Mouse (Mus musculus) CH12.LX (cell line): ENCODE data around the gene Vat1l. TPM values are rescaled to one million over a fixed set of nuclear protein-coding genes. Genes with fewer than 3 reads are reported as not detected.

ENCODE experiments used
- DNase-seq: peaks from one replicate; pipeline ENCODE4 v3.0.0-alpha.2; 2013; ENCODE audit errors: extremely low read depth
- H3K27ac ChIP-seq: 2 replicates; pipeline ENCODE4 v1.5.1; 2012; ENCODE audit warnings: low read depth, mild to moderate bottlenecking, control low read depth, moderate library complexity; ENCODE audit not compliant: insufficient read depth
- H3K27me3 ChIP-seq: replicated peaks from 2 replicates; pipeline ENCODE3; 2012; ENCODE audit warnings: inconsistent platforms
- H3K36me3 ChIP-seq, 2 experiments: replicated peaks in 1 of 2; 2 replicates each; pipeline versions ENCODE3 to v1.6.1; 2012; ENCODE audit warnings: inconsistent platforms in 1 of 2, low read length in 1 of 2, mild to moderate bottlenecking in 1 of 2, mixed read lengths in 1 of 2, moderate library complexity in 1 of 2; ENCODE audit not compliant: control insufficient read depth in 1 of 2, insufficient read depth in 1 of 2
- H3K4me1 ChIP-seq, 2 experiments: 2 replicates each; pipeline ENCODE4 v1.6.1; 2012; ENCODE audit warnings: inconsistent platforms in 1 of 2, moderate library complexity in 1 of 2; ENCODE audit not compliant: insufficient read depth in 2 of 2, control insufficient read depth in 1 of 2
- H3K4me2 ChIP-seq: 2 replicates; pipeline ENCODE4 v1.6.1; 2012; ENCODE audit warnings: low read depth, mild to moderate bottlenecking, control low read depth; ENCODE audit not compliant: poor library complexity, insufficient read depth, severe bottlenecking
- H3K4me3 ChIP-seq, 3 experiments: fragments of 150-350 bp in 1 of 3; sonication (generic) in 1 of 3; replicated peaks in 1 of 3; 2 replicates each; pipeline versions ENCODE3 to v1.5.1; 2011 to 2012; ENCODE audit warnings: low read depth in 2 of 3, low read length in 2 of 3, mild to moderate bottlenecking in 2 of 3, moderate library complexity in 2 of 3, control low read depth in 1 of 3, improper control_type of control experiment in 1 of 3, inconsistent platforms in 1 of 3, mixed read lengths in 1 of 3; ENCODE audit not compliant: poor library complexity in 1 of 3
- H3K79me2 ChIP-seq: replicated peaks from 2 replicates; pipeline ENCODE4 v1.6.1; 2012; ENCODE audit warnings: mild to moderate bottlenecking, moderate library complexity; ENCODE audit not compliant: control insufficient read depth, poor library complexity, insufficient read depth, severe bottlenecking; ENCODE audit errors: extremely low read depth
- H3K9ac ChIP-seq: 2 replicates; pipeline ENCODE4 v1.6.1; 2012; ENCODE audit warnings: low read depth, mild to moderate bottlenecking, control low read depth, moderate library complexity; ENCODE audit not compliant: insufficient read depth
- H3K9me3 ChIP-seq: replicated peaks from 2 replicates; pipeline ENCODE3; 2012; ENCODE audit warnings: low read length, inconsistent platforms, mixed read lengths
- CHD2 ChIP-seq: IDR thresholded peaks from 2 replicates; pipeline ENCODE4 v1.6.1; 2011; ENCODE audit warnings: low read length, improper control_type of control experiment
- GABPA ChIP-seq: IDR thresholded peaks from 2 replicates; pipeline ENCODE4 v1.6.1; 2012; ENCODE audit warnings: low read depth, low read length, improper control_type of control experiment, inconsistent platforms; ENCODE audit not compliant: insufficient replicate concordance
- HCFC1 ChIP-seq: IDR thresholded peaks from 2 replicates; pipeline ENCODE4 v1.6.1; 2012; ENCODE audit warnings: low read depth, mild to moderate bottlenecking, inconsistent platforms, low read length, improper control_type of control experiment
- JUND ChIP-seq: conservative IDR thresholded peaks from 2 replicates; pipeline ENCODE4 v1.6.1; 2011; ENCODE audit warnings: low read depth, low read length, improper control_type of control experiment
- KAT2A ChIP-seq: IDR thresholded peaks from 2 replicates; pipeline ENCODE4 v1.6.1; 2012; ENCODE audit warnings: low read length, improper control_type of control experiment, inconsistent platforms; ENCODE audit not compliant: insufficient replicate concordance
- MAFK ChIP-seq: IDR thresholded peaks from 2 replicates; pipeline ENCODE4 v1.6.1; 2011; ENCODE audit warnings: low read length, improper control_type of control experiment; ENCODE audit not compliant: insufficient replicate concordance
- MAX ChIP-seq: IDR thresholded peaks from 2 replicates; pipeline ENCODE4 v1.6.1; 2011; ENCODE audit warnings: low read length, improper control_type of control experiment
- MXI1 ChIP-seq: IDR thresholded peaks from 2 replicates; pipeline ENCODE4 v1.6.1; 2011; ENCODE audit warnings: mild to moderate bottlenecking, low read depth, low read length, improper control_type of control experiment
- PAX5 ChIP-seq: IDR thresholded peaks from 2 replicates; pipeline ENCODE4 v1.6.1; 2012; ENCODE audit warnings: low read length, inconsistent platforms, mixed read lengths
- POLR2AphosphoS2 ChIP-seq: IDR thresholded peaks from 2 replicates; pipeline ENCODE4 v1.6.1; 2011; ENCODE audit warnings: low read depth, low read length, improper control_type of control experiment
- RCOR1 ChIP-seq: conservative IDR thresholded peaks from 2 replicates; pipeline ENCODE4 v1.6.1; 2012; ENCODE audit warnings: low read depth, mild to moderate bottlenecking, inconsistent platforms, low read length, improper control_type of control experiment
- SIN3A ChIP-seq: IDR thresholded peaks from 2 replicates; pipeline ENCODE4 v1.6.1; 2012; ENCODE audit warnings: low read length, improper control_type of control experiment, inconsistent platforms
- SMC3 ChIP-seq: IDR thresholded peaks from 2 replicates; pipeline ENCODE4 v1.6.1; 2011; ENCODE audit warnings: low read depth, low read length, improper control_type of control experiment
- TCF12 ChIP-seq: IDR thresholded peaks from 2 replicates; pipeline ENCODE4 v1.6.1; 2014; ENCODE audit warnings: low read depth, mild to moderate bottlenecking, inconsistent platforms, low read length, improper control_type of control experiment
- UBTF ChIP-seq: IDR thresholded peaks from 2 replicates; pipeline ENCODE4 v1.6.1; 2012; ENCODE audit warnings: low read depth, mild to moderate bottlenecking, inconsistent platforms, low read length, improper control_type of control experiment, moderate library complexity
- USF1 ChIP-seq: IDR thresholded peaks from 2 replicates; pipeline ENCODE4 v1.6.1; 2014; ENCODE audit warnings: low read depth, mild to moderate bottlenecking, inconsistent platforms, low read length, improper control_type of control experiment
- USF2 ChIP-seq: conservative IDR thresholded peaks from 2 replicates; pipeline ENCODE4 v1.6.1; 2011; ENCODE audit warnings: low read depth, low read length, improper control_type of control experiment
- ZC3H11A ChIP-seq: IDR thresholded peaks from 2 replicates; pipeline ENCODE4 v1.6.1; 2012; ENCODE audit warnings: low read depth, mild to moderate bottlenecking, inconsistent platforms, low read length, improper control_type of control experiment
- ZKSCAN1 ChIP-seq: IDR thresholded peaks from 2 replicates; pipeline ENCODE4 v1.6.1; 2012; ENCODE audit warnings: low read depth, inconsistent platforms, low read length, improper control_type of control experiment, borderline replicate concordance
- ZMIZ1 ChIP-seq: IDR thresholded peaks from 2 replicates; pipeline ENCODE4 v1.6.1; 2012; ENCODE audit warnings: low read depth, mild to moderate bottlenecking, inconsistent platforms, low read length, improper control_type of control experiment
- dilution Hi-C: fragments of 300-500 bp; cut with MboI; formaldehyde crosslinking; loops from 2 replicates; pipeline ENCODE4 v1.14.3; 2020; ENCODE audit warnings: low sequenced_read_pairs; ENCODE audit not compliant: extremely low pct_unique_long_range_greater_than_20kb, extremely low pct_ligation_motif_present
- in situ Hi-C: fragments of 300-500 bp; cut with MboI; formaldehyde crosslinking; loops from 3 replicates; pipeline ENCODE4 v1.14.3; 2019; ENCODE audit warnings: low sequenced_read_pairs, low pct_ligation_motif_present, low pct_unique_long_range_greater_than_20kb, mixed read lengths
- polyA plus RNA-seq: library from polyadenylated mRNA; unstranded; fragments of >175 nt; gene quantifications from 2 replicates; pipeline ENCODE4 v1.2.1, GENCODE M21; 2012; ENCODE audit warnings: low read depth; ENCODE audit not compliant: insufficient read length
- total RNA-seq, 2 experiments: library from RNA; depleted of rRNA; stranded (reverse); fragments of 300-350 nt in 1 of 2; fragments of >200 nt in 1 of 2; gene quantifications; 2 replicates each; pipeline ENCODE4 v1.2.3; 2012 to 2014

Gene Vat1l
- total RNA-seq (2012; rRNA removed) (not detected in 2 replicates), total RNA-seq (2014; rRNA removed) (not detected in 2 replicates), polyA plus RNA-seq (not detected in 2 replicates)

DNA sequence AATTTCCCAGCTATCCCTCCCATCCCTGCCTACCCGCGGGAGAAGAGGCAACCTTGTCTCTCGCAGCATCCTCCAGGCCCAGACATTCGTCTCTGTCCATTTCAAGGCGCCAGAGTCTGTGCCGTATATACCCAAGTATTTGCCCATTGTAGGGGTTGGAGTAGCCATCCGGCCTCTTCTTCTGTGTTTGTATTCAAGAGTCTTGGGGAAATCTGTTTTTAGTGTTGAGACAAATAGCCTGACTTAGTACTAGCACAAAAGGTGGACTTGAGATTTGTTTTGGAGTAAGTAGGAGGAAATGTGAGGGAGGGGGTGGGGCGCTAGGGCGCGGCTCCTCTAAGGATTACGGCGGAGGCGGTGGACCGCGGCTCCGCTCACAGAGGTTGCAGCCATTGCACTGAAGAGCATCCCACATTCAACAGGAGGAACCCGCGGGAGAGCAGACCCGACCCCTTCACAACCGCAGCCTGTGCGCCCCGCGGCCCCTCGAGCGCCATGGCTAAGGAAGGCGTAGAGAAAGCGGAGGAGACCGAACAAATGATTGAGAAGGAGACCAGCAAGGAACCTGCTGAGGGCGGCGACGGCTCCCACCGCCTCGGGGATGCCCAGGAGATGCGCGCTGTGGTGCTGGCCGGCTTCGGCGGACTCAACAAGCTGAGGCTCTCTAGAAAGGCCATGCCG lies at the start of gene Vat1l:
Vat1l (plus strand) TSS at position 392 of the 681 bp plus-strand sequence.
- TF ChIP-seq ZMIZ1, result no peak
- no peak for TF ChIP-seq USF1
- TF ChIP-seq MAFK, result no peak
- no peak for TF ChIP-seq UBTF
- dilution Hi-C loops, result no loop called here
- DNase-seq, result no peak
- H3K9me3 ChIP-seq, result peaks cover 48% of the 10 kb centered on the region
- H3K4me2 ChIP-seq, result no peak within 1 kb of the TSS
- H3K79me2 ChIP-seq, result no peaks in the 10 kb centered on the region
- H3K27me3 ChIP-seq, result no peaks in the 10 kb centered on the region
- H3K36me3 ChIP-seq, result no peaks in the 10 kb centered on the region
- H3K4me1 ChIP-seq, result no peaks in the 10 kb centered on the region
- H3K27ac ChIP-seq, result no peak within 1 kb of the TSS
- H3K4me3 ChIP-seq, result no peak within 1 kb of the TSS
- in situ Hi-C loops, result no loop called here
- H3K9ac ChIP-seq, result no peak within 1 kb of the TSS

DNA sequence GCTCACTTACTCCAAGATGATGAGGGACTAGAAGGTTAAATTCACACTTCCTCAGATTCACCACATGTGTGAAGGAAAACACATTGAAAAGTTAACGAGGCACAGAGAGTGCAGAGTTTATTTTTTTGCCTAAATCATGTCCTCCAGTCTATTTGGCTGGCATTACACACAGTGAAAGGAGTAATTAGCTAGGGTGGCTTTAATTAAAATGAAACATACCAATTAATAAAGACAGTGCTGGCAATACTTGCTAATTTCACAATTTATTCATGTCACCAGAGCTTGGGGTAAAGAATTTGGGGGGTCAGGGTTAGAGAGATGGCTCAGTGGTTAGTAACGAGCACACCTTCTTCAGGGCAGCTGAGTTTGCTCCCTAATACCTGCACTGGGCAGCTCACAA lies 46.8 kb upstream of the Vat1l start:
- H3K27ac ChIP-seq, result no peak overlapping the region
- H3K9ac ChIP-seq, result no peak overlapping the region
- H3K36me3 ChIP-seq, result peaks cover 0 to 3% of the 10 kb centered on the region in 2 experiments
- no peaks in the 10 kb centered on the region for H3K79me2 ChIP-seq
- no peaks in the 10 kb centered on the region for H3K27me3 ChIP-seq
- no peaks in the 10 kb centered on the region for H3K9me3 ChIP-seq
- no peak overlapping the region for H3K4me3 ChIP-seq
- H3K4me2 ChIP-seq, result no peak overlapping the region
- in situ Hi-C loops (no loop called here), dilution Hi-C loops (no loop called here)
- H3K4me1 ChIP-seq, result no peaks in the 10 kb centered on the region
- DNase-seq, result no peak
- TF ChIP-seq SIN3A, result no peak

DNA sequence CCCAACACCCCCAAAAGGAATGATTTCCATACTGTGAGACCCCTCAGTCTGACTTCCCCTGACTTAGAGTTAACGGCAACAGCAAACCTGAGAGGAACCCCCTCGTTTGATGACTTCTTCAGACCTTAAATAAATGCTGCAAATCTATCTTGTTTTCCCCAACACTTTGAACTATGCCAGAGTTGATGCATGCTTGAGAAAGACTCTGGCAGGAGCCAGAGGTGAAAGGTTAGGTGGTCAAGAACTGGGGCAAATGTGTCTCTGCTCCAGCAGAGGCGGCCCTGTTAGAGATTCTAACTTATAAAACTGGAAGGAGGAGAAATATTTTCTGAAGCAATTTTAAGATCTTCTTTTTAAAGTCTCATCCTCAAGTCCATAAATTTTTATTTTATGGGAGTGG lies 45.7 kb upstream of the Vat1l start:
- in situ Hi-C loops, result no loop called here
- dilution Hi-C loops, result no loop called here
- no peaks in the 10 kb centered on the region for H3K9me3 ChIP-seq
- no peak overlapping the region for H3K9ac ChIP-seq
- no peaks in the 10 kb centered on the region for H3K36me3 ChIP-seq
- H3K27ac ChIP-seq, result no peak overlapping the region
- DNase-seq, result no peak
- H3K27me3 ChIP-seq, result no peaks in the 10 kb centered on the region
- no peak overlapping the region for H3K4me3 ChIP-seq
- no peak overlapping the region; the same call in 1 of the 2 replicates for H3K4me2 ChIP-seq
- H3K79me2 ChIP-seq, result no peaks in the 10 kb centered on the region
- TF ChIP-seq ZC3H11A, result no peak
- no peak for TF ChIP-seq KAT2A
- TF ChIP-seq UBTF, result no peak
- TF ChIP-seq POLR2AphosphoS2, result no peak
- TF ChIP-seq PAX5, result no peak
- TF ChIP-seq ZMIZ1, result no peak
- no peak for TF ChIP-seq JUND
- no peak for TF ChIP-seq MAX
- TF ChIP-seq SMC3, result no peak
- TF ChIP-seq HCFC1, result no peak
- TF ChIP-seq MXI1, result no peak
- TF ChIP-seq TCF12, result no peak
- no peak for TF ChIP-seq CHD2
- TF ChIP-seq RCOR1, result no peak
- TF ChIP-seq ZKSCAN1, result no peak
- TF ChIP-seq USF2, result no peak
- no peak for TF ChIP-seq GABPA
- no peaks in the 10 kb centered on the region for H3K4me1 ChIP-seq
